Mouse (Mus musculus): ENCODE results near the gene Nudt10. TPM values are rescaled to one million over a fixed set of nuclear protein-coding genes. Genes with fewer than 3 reads are reported as not detected.

The Nudt10 gene
- 9.4 and 11.8 TPM in 2 replicates for polyA plus RNA-seq (2015; fragmentation: Nextera tagmentation; extraction: Ambion mirVana)

GRCm38 (mm10) chrX:6172823-6173640 is at the start of gene Nudt10:
TSS of gene Nudt10 (minus strand) at chrX:6173015.

Other genes with a start within 250 kb of the Nudt10 start
- gene Nudt11, start 125.6 kb downstream of the Nudt10 start, polyA plus RNA-seq (2015; fragmentation: Nextera tagmentation; extraction: Ambion mirVana): 8.5 and 11.6 TPM in 2 replicates
- not detected in 2 replicates for gene AU022751, start 89.6 kb downstream of the Nudt10 start, polyA plus RNA-seq (2015; fragmentation: Nextera tagmentation; extraction: Ambion mirVana)
- 0.44 and 0.85 TPM in 2 replicates for gene Bmp15, start 147.7 kb upstream of the Nudt10 start, polyA plus RNA-seq (2015; fragmentation: Nextera tagmentation; extraction: Ambion mirVana)
- 0.87 and 1.1 TPM in 2 replicates for gene Shroom4, start 226.8 kb upstream of the Nudt10 start, polyA plus RNA-seq (2015; fragmentation: Nextera tagmentation; extraction: Ambion mirVana)